Mouse (Mus musculus) liver, embryonic 18 days (tissue): ENCODE measurements around the gene Elavl3. TPM values are rescaled to one million over a fixed set of nuclear protein-coding genes. Genes with fewer than 3 reads are reported as not detected.

Source experiments
- polyA plus RNA-seq: library from polyadenylated mRNA; depleted of rRNA; stranded (reverse); fragments of >200 nt; gene quantifications from 2 replicates; pipeline ENCODE4 v1.2.3, GENCODE M21; 2012; rRNA removed

Elavl3 gene
- under 0.01 and 0.01 TPM in 2 replicates for polyA plus RNA-seq

DNA sequence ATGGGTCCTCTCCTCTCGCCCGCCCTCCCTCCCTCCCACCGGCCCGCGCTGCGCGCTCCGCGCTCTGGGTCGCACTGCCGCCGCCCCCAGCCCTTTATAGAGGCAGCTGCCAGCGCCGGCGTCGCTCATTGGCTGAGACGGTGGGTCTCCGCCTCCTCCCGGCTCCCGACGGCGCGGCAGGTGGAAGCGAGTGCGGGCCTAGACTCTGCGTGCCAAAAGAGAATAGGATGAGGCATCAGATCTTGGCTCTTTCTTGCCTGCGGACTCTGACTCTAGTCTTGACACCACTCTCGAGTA, at the start of gene Elavl3:
TSS of gene Elavl3 (minus strand) at position 66 of the 297 bp plus-strand sequence.

GRCm38 (mm10) chr9:22098993-22099696, 47.3 kb upstream of the Elavl3 start, which contains the start of gene Cnn1:
Gene Cnn1 (plus strand): TSS chr9:22099216.

DNA sequence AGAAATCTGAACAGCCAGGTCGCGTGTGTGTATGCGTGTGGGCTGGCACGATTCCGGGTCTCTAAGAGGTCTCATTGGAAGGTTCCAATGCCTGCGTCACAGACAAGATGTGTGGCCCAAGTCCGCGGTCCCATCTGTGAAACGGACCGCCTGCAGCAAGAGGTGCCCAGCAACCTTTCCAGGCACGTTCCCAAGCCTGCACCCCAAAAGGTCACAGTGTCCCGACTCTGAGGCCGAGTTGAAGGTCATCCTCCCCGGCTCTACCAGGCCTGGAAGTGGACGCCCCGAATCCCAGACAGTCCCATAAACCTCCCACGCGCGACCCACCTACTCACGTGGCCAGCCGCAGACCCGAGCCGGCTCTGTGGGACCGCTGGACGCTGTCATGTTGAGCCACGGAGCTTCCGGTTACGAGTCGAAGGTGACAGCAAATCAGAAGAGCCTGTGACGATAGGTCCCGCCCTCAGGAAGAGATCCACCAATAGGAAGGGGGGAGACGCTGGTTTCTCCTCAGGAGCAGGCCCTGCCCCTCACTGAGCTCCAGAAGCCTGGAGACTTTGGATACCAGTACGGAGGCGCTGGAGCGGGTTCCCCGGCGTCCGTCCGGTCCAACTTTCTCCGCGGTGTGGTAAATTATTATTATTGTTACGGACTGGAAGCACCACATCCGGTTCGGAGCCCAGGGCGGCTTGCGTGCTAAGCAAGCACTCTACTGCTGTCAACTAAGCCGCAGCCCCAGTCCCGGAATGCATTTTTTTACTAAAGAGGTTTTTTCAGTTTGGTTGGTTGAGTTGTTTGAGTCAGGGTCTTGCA, 33.4 kb upstream of the Elavl3 start, which contains the start of gene Ecsit:
TSS of gene Ecsit (minus strand) at position 417 of the 813 bp plus-strand sequence.

DNA sequence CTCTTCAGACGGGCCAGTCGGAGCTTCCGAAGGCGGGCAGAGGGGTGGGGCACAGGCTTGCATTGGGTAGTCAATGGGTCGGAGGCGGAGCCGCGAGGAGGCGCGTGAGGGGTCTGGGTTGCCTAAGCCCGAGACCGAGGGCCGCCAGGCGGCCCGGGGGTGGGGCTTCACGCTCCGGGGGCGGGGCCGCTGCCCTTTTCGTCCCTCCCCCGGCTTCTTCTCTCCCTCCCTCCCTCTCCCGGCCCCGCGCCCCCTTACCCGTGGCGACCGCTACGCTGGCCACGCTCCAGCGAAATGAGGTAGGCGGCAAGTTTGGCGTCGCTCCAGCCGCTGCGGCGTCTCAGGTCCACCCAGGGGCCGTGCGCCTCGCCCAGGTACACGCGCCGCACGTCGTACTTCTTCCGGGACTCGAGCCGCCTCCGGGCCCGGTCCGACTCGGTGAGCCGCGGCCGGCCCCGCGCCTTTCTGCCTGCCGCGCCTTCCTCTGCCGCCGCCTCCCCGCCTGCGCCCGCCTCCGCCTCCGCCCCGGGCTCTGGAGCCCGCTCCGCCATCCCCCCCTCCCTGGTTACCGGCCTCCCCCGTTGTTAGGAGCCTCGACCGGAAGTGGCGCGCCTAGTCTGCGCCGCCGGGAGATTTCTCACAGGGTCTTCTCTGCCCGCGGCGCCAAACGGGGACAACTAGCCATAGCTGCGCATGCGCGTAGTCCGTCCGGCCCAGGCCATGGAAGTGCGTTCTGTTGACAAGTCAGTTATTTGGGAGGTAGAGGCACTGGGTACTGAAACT, 19.2 kb upstream of the Elavl3 start, which contains the start of the genes Gm49318 and Zfp653:
TSS of gene Gm49318 (minus strand) at position 469 of the 783 bp plus-strand sequence.
TSS of gene Zfp653 (minus strand) at position 586 of the 783 bp plus-strand sequence.

GRCm38 (mm10) chr9:22002194-22003162, 49.3 kb downstream of the Elavl3 start, which contains the start of the genes Ccdc151 and Prkcsh:
Gene Ccdc151 (minus strand): TSS chr9:22002634.
Gene Prkcsh (plus strand): TSS chr9:22002806.

GRCm38 (mm10) chr9:21989230-21990110, 62.4 kb downstream of the Elavl3 start, which contains the start of gene Rgl3:
Gene Rgl3 (minus strand): TSS chr9:21989446.

Other genes with a start within 250 kb of the Elavl3 start
- gene Angptl8, start 216.5 kb downstream of the Elavl3 start, polyA plus RNA-seq = 176 and 212 TPM in 2 replicates
- gene Dock6, start 199.4 kb downstream of the Elavl3 start, polyA plus RNA-seq = 25.2 and 25.3 TPM in 2 replicates
- 18.4 and 22.1 TPM in 2 replicates for gene Rab3d, start 133.8 kb downstream of the Elavl3 start, polyA plus RNA-seq
- 4.7 and 5.0 TPM in 2 replicates for gene Ccdc159, start 124.6 kb downstream of the Elavl3 start, polyA plus RNA-seq
- gene Tmem205, start 124.5 kb downstream of the Elavl3 start, polyA plus RNA-seq = 183 and 222 TPM in 2 replicates
- gene Plppr2, start 115.0 kb downstream of the Elavl3 start, polyA plus RNA-seq = 8.6 and 10.1 TPM in 2 replicates
- 1.4 and 1.6 TPM in 2 replicates for gene Swsap1, start 96.3 kb downstream of the Elavl3 start, polyA plus RNA-seq
- gene Epor, start 88.5 kb downstream of the Elavl3 start, polyA plus RNA-seq = 51.5 and 56.7 TPM in 2 replicates
- 0.31 and 0.53 TPM in 2 replicates for gene Rgl3, start 62.6 kb downstream of the Elavl3 start, polyA plus RNA-seq
- gene Ccdc151, start 49.4 kb downstream of the Elavl3 start, polyA plus RNA-seq = 0.02 TPM in 2 replicates
- 61.1 and 69.2 TPM in 2 replicates for gene Prkcsh, start 49.2 kb downstream of the Elavl3 start, polyA plus RNA-seq
- not detected in 2 replicates for gene Gm49318, start 19.2 kb upstream of the Elavl3 start, polyA plus RNA-seq
- 9.9 and 13.0 TPM in 2 replicates for gene Zfp653, start 19.4 kb upstream of the Elavl3 start, polyA plus RNA-seq
- 14.9 and 15.9 TPM in 2 replicates for gene Ecsit, start 33.4 kb upstream of the Elavl3 start, polyA plus RNA-seq
- gene Cnn1, start 47.2 kb upstream of the Elavl3 start, polyA plus RNA-seq = 0.42 and 0.54 TPM in 2 replicates
- gene Elof1, start 65.1 kb upstream of the Elavl3 start, polyA plus RNA-seq = 51.8 and 57.2 TPM in 2 replicates
- 142 and 178 TPM in 2 replicates for gene Acp5, start 83.7 kb upstream of the Elavl3 start, polyA plus RNA-seq
- 27.8 and 33.3 TPM in 2 replicates for gene Pigyl, start 104.8 kb upstream of the Elavl3 start, polyA plus RNA-seq
- gene Zfp872, start 136.1 kb upstream of the Elavl3 start, polyA plus RNA-seq = 0.02 and 0.04 TPM in 2 replicates
- gene Zfp809, start 173.7 kb upstream of the Elavl3 start, polyA plus RNA-seq = 4.5 and 4.6 TPM in 2 replicates
- gene Zfp599, start 207.9 kb upstream of the Elavl3 start, polyA plus RNA-seq = 0.53 and 0.61 TPM in 2 replicates